Comparison of ENCODE assay signal across 8 mouse cellular contexts in the genomic region with DNA sequence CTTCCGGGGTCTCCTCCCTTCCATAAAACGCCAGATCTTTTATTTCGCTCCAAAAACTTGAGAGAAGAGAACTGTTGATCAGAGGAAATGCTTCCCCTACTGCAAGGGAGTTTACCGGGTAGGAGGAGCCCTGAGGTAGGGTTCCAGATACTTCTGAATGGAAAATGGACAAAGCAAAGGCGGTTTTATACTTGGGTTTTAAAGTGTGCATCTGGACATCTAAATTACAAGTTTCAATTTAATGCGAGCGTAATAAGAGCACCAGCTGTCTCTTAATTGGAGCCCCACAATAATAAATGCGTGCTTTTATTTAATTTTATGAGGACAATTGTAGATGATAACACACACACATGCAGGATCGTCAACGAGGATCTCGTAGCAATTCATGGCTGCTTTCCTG. TPM values are rescaled to one million over a fixed set of nuclear protein-coding genes. Genes with fewer than 3 reads are reported as not detected.
DNase-seq lines count a peak whose midpoint lies in the region; ATAC-seq and TF ChIP-seq lines count a peak whose summit lies in the region.

A gene (minus strand): TSS at position 101 of the 400 bp plus-strand sequence.

- H3K4me1 ChIP-seq in heart, embryonic 11.5 days (ENCODE audit: control insufficient read depth, insufficient read depth, low read length), result no peaks in the 10 kb centered on the region
- H3K4me1 ChIP-seq in ES-E14 (ENCODE audit: control insufficient read depth in 2 of 2, insufficient read depth in 2 of 2, low read length in 2 of 2, poor library complexity in 1 of 2), result no peaks in the 10 kb centered on the region
- H3K4me1 ChIP-seq in megakaryocyte, embryonic 14.5 days, result peaks cover 10% of the 10 kb centered on the region; the same call in 1 of the 2 replicates

- no peaks in the 10 kb centered on the region for H3K27me3 ChIP-seq in heart, embryonic 11.5 days (ENCODE audit: control insufficient read depth, insufficient read depth, low read length)
- peaks cover 34% of the 10 kb centered on the region for H3K27me3 ChIP-seq in megakaryocyte, embryonic 14.5 days (replicated peaks)

- no peaks in the 10 kb centered on the region for H3K9me3 ChIP-seq in heart, embryonic 11.5 days (replicated peaks; ENCODE audit: control insufficient read depth, low read length)
- H3K9me3 ChIP-seq in ES-E14 (ENCODE audit: control insufficient read depth, insufficient read depth, low read depth, low read length), result no peaks in the 10 kb centered on the region
- H3K9me3 ChIP-seq in megakaryocyte, embryonic 14.5 days, result peaks cover 4% of the 10 kb centered on the region

- no peak for DNase-seq in heart, adult 18-20 months
- no peak for DNase-seq in ES-E14 (ENCODE audit: low read depth, low spot score)
- no peak for DNase-seq in gonadal fat pad, adult 2 months (ENCODE audit: low read depth)
- no peak for DNase-seq in left cerebral cortex, postnatal 36 days (ENCODE audit: low spot score in 2 of 2)
- no peak for DNase-seq in spleen, postnatal 36 days (ENCODE audit: low spot score in 2 of 2)
- DNase-seq in layer of hippocampus, adult 9-10 months (ENCODE audit: low spot score), result no peak

- intact Hi-C loops in left cerebral cortex, postnatal 36 days (cut with DNase I), result no loop called here

- H3K27ac ChIP-seq in heart, embryonic 11.5 days (ENCODE audit: low read depth, low read length), result no peak within 1 kb of the TSS
- no peak within 1 kb of the TSS for H3K27ac ChIP-seq in ES-E14 (ENCODE audit: insufficient read depth, low read depth, low read length, poor library complexity, severe bottlenecking)

- in situ Hi-C loops in ES-E14 (cut with MboI; ENCODE audit: low sequenced_read_pairs in 2 of 2, unreplicated experiment in 2 of 2), result no loop called here

- H3K4me2 ChIP-seq in heart, embryonic 11.5 days, result peak within 1 kb of the TSS; percentile 69

- H3K9ac ChIP-seq in heart, embryonic 11.5 days (ENCODE audit: low read depth, low read length), result peak within 1 kb of the TSS; percentile 67
- H3K9ac ChIP-seq in ES-E14 (ENCODE audit: insufficient read depth, low read depth, low read length, poor library complexity, severe bottlenecking), result peak within 1 kb of the TSS; percentile 87

- H3K4me3 ChIP-seq in heart, embryonic 11.5 days (ENCODE audit: low read depth, low read length), result peak within 1 kb of the TSS; percentile 55
- peak within 1 kb of the TSS; percentile 68 to 92 for H3K4me3 ChIP-seq in ES-E14 (ENCODE audit: insufficient read depth in 1 of 2, low read depth in 1 of 2, low read length in 2 of 2, poor library complexity in 1 of 2, severe bottlenecking in 1 of 2)
- H3K4me3 ChIP-seq in megakaryocyte, embryonic 14.5 days (replicated peaks), result peak within 1 kb of the TSS; percentile 92

- no peak for ATAC-seq in heart, embryonic 11.5 days (replicated peaks; ENCODE audit: insufficient number of reproducible peaks, low FRiP score, low TSS enrichment)

- no peaks in the 10 kb centered on the region for H3K36me3 ChIP-seq in heart, embryonic 11.5 days (ENCODE audit: control insufficient read depth, insufficient read depth, low read length)
- H3K36me3 ChIP-seq in ES-E14 (ENCODE audit: control insufficient read depth, insufficient read depth, low read length, poor library complexity, severe bottlenecking), result no peaks in the 10 kb centered on the region
- H3K36me3 ChIP-seq in megakaryocyte, embryonic 14.5 days (replicated peaks; ENCODE audit: low read length), result no peaks in the 10 kb centered on the region

- 41% methylated on average over 11 of the region's 11 CpGs for WGBS in heart, embryonic 11.5 days (ENCODE audit: insufficient replicate concordance)

TF ChIP-seq in ES-E14, 5 proteins besides CTCF, POLR2A, EP300 and RAD21:
- TF ChIP-seq CHD2 (IDR thresholded peaks at IDR 0.05; ENCODE audit: low read depth, low read length) (no peak), MAFK (IDR thresholded peaks at IDR 0.05; ENCODE audit: insufficient read depth, low read depth, low read length) (no peak), ZC3H11A (IDR thresholded peaks at IDR 0.05; ENCODE audit: borderline replicate concordance, low read depth, low read length) (no peak), HCFC1 (IDR thresholded peaks at IDR 0.05; ENCODE audit: borderline replicate concordance, insufficient read depth, low read length) (no peak), ZNF384 (IDR thresholded peaks at IDR 0.05; ENCODE audit: low read depth, low read length) (no peak)

RNA-seq across cellular contexts. Expression of the gene that starts here (rescaled TPM):
- polyA plus RNA-seq in heart, embryonic 11.5 days (2014; fragmentation: Nextera tagmentation; extraction: Ambion mirVana), result 6.7 and 7.8 TPM in 2 replicates
- 1 to 10 TPM; 1.1 to 1.3 TPM for total RNA-seq in heart, adult 18-20 months (2021)
- 3.6 and 6.7 TPM in 2 replicates for total RNA-seq in ES-E14 (2012; rRNA removed)
- polyA plus RNA-seq in gonadal fat pad, adult 2 months (2012; rRNA removed), result 102 and 113 TPM in 2 replicates
- not detected in 2 replicates for polyA plus RNA-seq in megakaryocyte, embryonic 14.5 days (2012; ENCODE audit: insufficient read depth, low replicate concordance)
- total RNA-seq in left cerebral cortex, postnatal 36 days (2021), result under 1 TPM; 0.25 to 0.52 TPM

Comparison
In these comparisons a context has a peak if more than half of its experiments do, and no peak if none do; other contexts are left out.
1. RNA of the gene that starts here (polyA plus RNA-seq): 102 to 113 TPM in gonadal fat pad, adult 2 months; 6.7 to 7.8 TPM in heart, embryonic 11.5 days and not detected in megakaryocyte, embryonic 14.5 days; every median in the first group is over 10 times any median in the second.
2. Peak in every context shown above with its lines, with median percentiles within 50 percentile points of each other: H3K4me3 ChIP-seq.